Mouse (Mus musculus): ENCODE results near the gene Ccpg1. TPM values are rescaled to one million over a fixed set of nuclear protein-coding genes. Genes with fewer than 3 reads are reported as not detected.

The Ccpg1 gene
- polyA plus RNA-seq, 1 experiment from 2014 or later, result 21.6 TPM

DNA sequence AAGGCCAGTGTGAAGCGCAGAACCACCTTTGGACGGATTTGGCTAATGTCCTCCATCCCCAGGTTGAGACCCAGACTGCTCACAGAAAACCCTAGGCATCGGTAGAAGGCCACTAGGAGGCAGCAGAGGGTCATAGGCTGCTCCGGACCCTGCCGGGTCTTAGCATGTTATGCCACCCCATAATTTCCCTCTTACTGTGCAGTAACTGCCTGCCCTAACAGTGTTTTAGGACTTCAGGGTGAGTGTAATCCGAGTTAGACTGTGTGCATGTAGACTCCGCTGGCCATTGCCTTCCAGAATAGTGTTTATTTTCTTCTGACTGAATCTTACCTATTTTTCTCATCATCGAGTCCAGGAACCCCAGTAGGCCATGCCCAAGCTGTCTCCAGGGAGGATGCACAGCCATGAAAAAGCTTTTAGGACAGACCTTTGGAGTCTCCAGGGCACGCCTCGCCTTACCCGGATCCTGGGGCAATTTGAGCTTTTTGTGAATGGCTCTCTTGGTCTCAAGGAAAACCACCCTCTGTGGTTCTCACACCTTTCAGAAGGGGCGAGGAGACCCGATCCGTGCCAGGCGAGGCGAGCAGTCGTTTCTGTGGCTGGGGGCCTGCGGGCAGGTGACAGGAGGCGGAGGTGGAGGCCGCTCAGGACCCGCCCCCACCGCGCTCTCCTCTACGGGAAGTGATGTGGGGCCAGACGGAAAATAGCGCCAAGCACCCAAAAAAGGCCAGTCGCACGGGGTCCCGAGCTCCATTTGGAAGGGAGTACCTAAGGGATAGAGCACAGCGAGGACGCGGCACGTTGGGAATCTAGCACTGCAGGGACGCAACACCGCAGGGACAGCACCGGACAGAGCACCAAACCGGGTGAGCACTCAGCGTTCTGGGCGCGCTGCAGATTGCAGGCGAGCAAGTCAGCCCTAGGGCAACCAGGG is 59.2 kb downstream of the Ccpg1 start, which contains the start of gene Rab27a:
Gene Rab27a, plus strand, starts transcription at position 709 of the 934 bp plus-strand sequence.
- Histone ChIP-seq H3K4me2 (replicated peaks; ENCODE audit: low read depth, low read length) (peak within 1 kb of the TSS; percentile 89), H3K36me3 (ENCODE audit: control insufficient read depth, insufficient read depth, low read length) (no peaks in the 10 kb centered on the region), H3K9me3 (ENCODE audit: control insufficient read depth, low read depth, low read length) (no peaks in the 10 kb centered on the region), H3K27ac (ENCODE audit: low read length) (peak within 1 kb of the TSS; percentile 44; the same call in 1 of the 2 replicates), H3K27me3 (ENCODE audit: control insufficient read depth, insufficient read depth, low read length) (no peaks in the 10 kb centered on the region), H3K4me1 (ENCODE audit: control insufficient read depth, insufficient read depth, low read length) (peaks cover 18% of the 10 kb centered on the region; the same call in 1 of the 2 replicates), H3K9ac (replicated peaks; ENCODE audit: low read depth, low read length) (peak within 1 kb of the TSS; percentile 36; the same call in 1 of the 2 replicates), H3K4me3 (ENCODE audit: low read depth, low read length) (peak within 1 kb of the TSS; percentile 47)
- ATAC-seq (ENCODE audit: insufficient number of reproducible peaks, insufficient read depth, low FRiP score, low read depth), result peak; percentile 67
- WGBS, result under 1% methylated on average over 41 of the region's 41 CpGs

DNA sequence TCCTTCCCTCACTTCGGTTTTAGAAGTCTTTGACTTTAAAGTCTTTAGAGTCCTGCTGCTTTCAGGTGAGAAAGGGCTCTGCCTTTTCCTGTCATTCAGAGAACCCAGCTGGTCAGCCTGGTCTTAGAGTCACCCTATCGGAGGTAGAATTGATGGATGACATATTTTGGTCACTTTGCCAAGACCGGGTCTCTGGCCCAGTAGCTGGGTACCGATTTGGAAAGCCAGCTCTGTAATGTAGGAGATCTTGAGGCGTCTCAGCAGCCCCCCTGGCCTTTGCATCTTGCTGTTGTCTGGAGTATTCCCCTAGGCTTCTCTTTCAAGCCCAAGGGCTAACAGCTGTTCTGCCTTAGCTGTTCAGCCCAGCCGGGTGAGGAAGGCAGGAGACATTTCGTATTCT is 60.0 kb downstream of the Ccpg1 start:
- H3K4me2 ChIP-seq (replicated peaks; ENCODE audit: low read depth, low read length), result peak overlapping the region; percentile 89
- H3K4me1 ChIP-seq (ENCODE audit: control insufficient read depth, insufficient read depth, low read length), result peaks cover 23% of the 10 kb centered on the region; the same call in 1 of the 2 replicates
- H3K4me3 ChIP-seq (ENCODE audit: low read depth, low read length), result peak overlapping the region; percentile 47
- ATAC-seq (ENCODE audit: insufficient number of reproducible peaks, insufficient read depth, low FRiP score, low read depth), result no peak
- WGBS, result 7% methylated on average over 7 of the region's 7 CpGs
- peak overlapping the region; percentile 36; the same call in 1 of the 2 replicates for H3K9ac ChIP-seq (replicated peaks; ENCODE audit: low read depth, low read length)
- no peak overlapping the region; the same call in 1 of the 2 replicates for H3K27ac ChIP-seq (ENCODE audit: low read length)
- H3K9me3 ChIP-seq (ENCODE audit: control insufficient read depth, low read depth, low read length), result no peaks in the 10 kb centered on the region
- no peaks in the 10 kb centered on the region for H3K27me3 ChIP-seq (ENCODE audit: control insufficient read depth, insufficient read depth, low read length)
- H3K36me3 ChIP-seq (ENCODE audit: control insufficient read depth, insufficient read depth, low read length), result no peaks in the 10 kb centered on the region

DNA sequence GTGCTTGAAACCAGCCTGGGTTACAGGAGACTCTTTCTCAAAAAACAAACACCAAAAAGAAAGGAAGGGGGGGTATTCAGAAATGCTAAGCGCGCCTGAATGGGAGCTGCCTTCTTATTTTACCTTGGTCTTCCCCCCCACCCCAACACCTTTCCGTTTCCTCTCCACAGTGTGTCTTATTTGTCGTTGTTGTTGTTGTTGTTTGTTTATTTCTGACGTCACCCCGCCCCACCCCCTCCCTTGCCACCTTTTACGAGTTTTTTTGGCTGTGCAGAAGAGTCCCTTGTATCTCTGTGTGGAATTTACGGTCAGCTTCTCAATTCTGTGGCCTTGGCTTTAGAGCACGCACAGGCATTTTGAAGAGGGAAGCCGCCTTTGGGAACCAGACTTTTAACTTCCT is 60.5 kb downstream of the Ccpg1 start:
- Histone ChIP-seq H3K27ac (ENCODE audit: low read length) (no peak overlapping the region), H3K9me3 (ENCODE audit: control insufficient read depth, low read depth, low read length) (no peaks in the 10 kb centered on the region), H3K27me3 (ENCODE audit: control insufficient read depth, insufficient read depth, low read length) (no peaks in the 10 kb centered on the region), H3K4me2 (replicated peaks; ENCODE audit: low read depth, low read length) (peak overlapping the region; percentile 89), H3K9ac (replicated peaks; ENCODE audit: low read depth, low read length) (no peak overlapping the region), H3K4me1 (ENCODE audit: control insufficient read depth, insufficient read depth, low read length) (peaks cover 19% of the 10 kb centered on the region; the same call in 1 of the 2 replicates), H3K36me3 (ENCODE audit: control insufficient read depth, insufficient read depth, low read length) (no peaks in the 10 kb centered on the region), H3K4me3 (ENCODE audit: low read depth, low read length) (peak overlapping the region; percentile 47)
- no peak for ATAC-seq (ENCODE audit: insufficient number of reproducible peaks, insufficient read depth, low FRiP score, low read depth)
- 61% methylated on average over 10 of the region's 10 CpGs for WGBS

DNA sequence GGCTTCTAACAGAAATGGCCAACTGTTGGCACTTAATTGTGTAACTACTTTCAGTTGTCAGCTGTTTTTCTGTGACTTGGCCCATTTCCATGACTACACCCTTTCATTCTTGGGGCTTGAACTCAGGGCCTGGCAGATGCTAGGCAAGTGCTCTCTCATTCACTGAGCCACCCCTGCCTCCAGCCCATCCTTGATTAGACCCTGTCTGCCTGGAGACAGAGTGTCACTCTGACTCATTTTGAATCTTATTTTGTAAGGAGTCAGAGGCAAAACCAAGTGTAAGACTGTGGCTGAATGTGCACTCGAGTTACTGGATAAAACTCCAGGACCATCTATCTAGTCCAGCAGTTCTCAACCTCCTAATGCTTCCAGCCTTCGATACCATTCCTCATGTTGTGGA is 62.7 kb downstream of the Ccpg1 start:
- Histone ChIP-seq H3K9ac (replicated peaks; ENCODE audit: low read depth, low read length) (no peak overlapping the region), H3K27ac (ENCODE audit: low read length) (no peak overlapping the region), H3K4me3 (ENCODE audit: low read depth, low read length) (no peak overlapping the region), H3K27me3 (ENCODE audit: control insufficient read depth, insufficient read depth, low read length) (no peaks in the 10 kb centered on the region), H3K9me3 (ENCODE audit: control insufficient read depth, low read depth, low read length) (no peaks in the 10 kb centered on the region), H3K36me3 (ENCODE audit: control insufficient read depth, insufficient read depth, low read length) (no peaks in the 10 kb centered on the region), H3K4me1 (ENCODE audit: control insufficient read depth, insufficient read depth, low read length) (peaks cover 19% of the 10 kb centered on the region; the same call in 1 of the 2 replicates), H3K4me2 (replicated peaks; ENCODE audit: low read depth, low read length) (no peak overlapping the region)
- WGBS, result 85% methylated on average over 2 of the region's 2 CpGs
- no peak for ATAC-seq (ENCODE audit: insufficient number of reproducible peaks, insufficient read depth, low FRiP score, low read depth)

DNA sequence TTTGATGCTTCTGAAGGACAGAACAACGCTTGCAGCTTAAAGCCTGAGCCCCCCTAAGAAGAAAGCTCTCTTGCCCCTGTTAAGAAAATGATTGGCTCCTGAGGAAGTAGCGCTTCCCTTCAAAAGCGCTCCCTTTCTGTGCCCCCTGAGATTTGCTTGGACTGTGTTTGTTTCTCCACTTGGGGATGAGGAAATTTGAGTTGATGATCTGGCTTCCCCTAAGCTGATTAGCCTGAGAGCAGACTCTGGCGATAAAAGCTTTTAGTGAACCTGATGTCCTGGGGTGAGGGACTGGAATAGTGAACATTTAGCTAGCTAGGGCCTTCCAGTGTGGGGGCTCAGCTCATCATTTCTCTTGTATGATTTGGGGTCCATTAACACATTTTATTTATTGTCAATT is 63.7 kb downstream of the Ccpg1 start:
- WGBS, result 30% methylated on average over 4 of the region's 4 CpGs
- ATAC-seq (ENCODE audit: insufficient number of reproducible peaks, insufficient read depth, low FRiP score, low read depth), result no peak
- no peak overlapping the region for H3K9ac ChIP-seq (replicated peaks; ENCODE audit: low read depth, low read length)
- no peaks in the 10 kb centered on the region for H3K9me3 ChIP-seq (ENCODE audit: control insufficient read depth, low read depth, low read length)
- H3K27me3 ChIP-seq (ENCODE audit: control insufficient read depth, insufficient read depth, low read length), result no peaks in the 10 kb centered on the region
- H3K36me3 ChIP-seq (ENCODE audit: control insufficient read depth, insufficient read depth, low read length), result no peaks in the 10 kb centered on the region
- no peak overlapping the region for H3K4me3 ChIP-seq (ENCODE audit: low read depth, low read length)
- H3K27ac ChIP-seq (ENCODE audit: low read length), result no peak overlapping the region
- no peak overlapping the region for H3K4me2 ChIP-seq (replicated peaks; ENCODE audit: low read depth, low read length)
- peaks cover 19% of the 10 kb centered on the region; the same call in 1 of the 2 replicates for H3K4me1 ChIP-seq (ENCODE audit: control insufficient read depth, insufficient read depth, low read length)

DNA sequence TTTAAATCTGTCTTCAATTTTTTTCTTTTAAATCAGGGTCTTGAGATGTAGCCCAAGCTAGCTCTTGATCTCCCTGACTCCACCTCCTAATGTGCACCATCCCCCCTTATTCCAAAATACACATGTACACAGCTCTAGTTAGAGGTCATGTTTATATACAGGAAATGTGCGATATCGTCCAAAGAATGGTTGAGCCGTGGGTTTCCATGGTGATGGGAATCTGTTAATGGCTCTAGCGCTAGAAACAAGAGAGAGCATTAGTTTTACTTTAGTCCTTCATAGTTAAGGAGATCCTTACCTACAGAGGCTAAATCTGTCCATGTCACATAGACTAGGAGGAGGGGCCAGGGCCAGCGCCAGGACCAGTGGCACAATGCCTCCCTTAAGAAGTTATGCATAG is 64.6 kb downstream of the Ccpg1 start:
- no peaks in the 10 kb centered on the region for H3K36me3 ChIP-seq (ENCODE audit: control insufficient read depth, insufficient read depth, low read length)
- no peak overlapping the region for H3K27ac ChIP-seq (ENCODE audit: low read length)
- no peak overlapping the region for H3K4me2 ChIP-seq (replicated peaks; ENCODE audit: low read depth, low read length)
- no peak overlapping the region for H3K9ac ChIP-seq (replicated peaks; ENCODE audit: low read depth, low read length)
- no peaks in the 10 kb centered on the region for H3K27me3 ChIP-seq (ENCODE audit: control insufficient read depth, insufficient read depth, low read length)
- H3K9me3 ChIP-seq (ENCODE audit: control insufficient read depth, low read depth, low read length), result no peaks in the 10 kb centered on the region
- ATAC-seq (ENCODE audit: insufficient number of reproducible peaks, insufficient read depth, low FRiP score, low read depth), result no peak
- WGBS, result 17% methylated on average over 5 of the region's 5 CpGs
- H3K4me1 ChIP-seq (ENCODE audit: control insufficient read depth, insufficient read depth, low read length), result peaks cover 12% of the 10 kb centered on the region; the same call in 1 of the 2 replicates
- no peak overlapping the region for H3K4me3 ChIP-seq (ENCODE audit: low read depth, low read length)

DNA sequence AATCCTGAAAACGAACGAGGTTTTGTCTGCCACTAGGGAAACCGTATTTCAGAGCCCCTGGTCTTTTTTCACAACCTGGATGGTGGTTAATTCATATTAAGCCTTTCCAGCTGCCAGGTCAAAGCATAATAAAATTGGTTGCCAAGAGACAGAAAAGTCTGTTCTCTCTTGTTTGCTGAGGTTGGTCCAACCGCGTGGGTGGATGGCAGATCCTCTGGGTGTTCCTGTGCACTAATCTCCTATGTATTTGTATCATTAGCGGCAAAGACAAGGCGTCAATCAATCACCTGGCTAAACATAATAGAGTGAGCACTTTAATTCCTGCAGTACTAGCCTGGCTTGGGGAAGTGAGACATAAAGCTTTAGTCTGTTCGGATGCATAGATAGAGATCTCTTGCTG is 65.4 kb downstream of the Ccpg1 start:
- 39% methylated on average over 8 of the region's 8 CpGs for WGBS
- H3K9ac ChIP-seq (replicated peaks; ENCODE audit: low read depth, low read length), result no peak overlapping the region
- H3K27me3 ChIP-seq (ENCODE audit: control insufficient read depth, insufficient read depth, low read length), result no peaks in the 10 kb centered on the region
- H3K27ac ChIP-seq (ENCODE audit: low read length), result no peak overlapping the region
- H3K4me2 ChIP-seq (replicated peaks; ENCODE audit: low read depth, low read length), result no peak overlapping the region
- H3K4me1 ChIP-seq (ENCODE audit: control insufficient read depth, insufficient read depth, low read length), result peaks cover 6% of the 10 kb centered on the region; the same call in 1 of the 2 replicates
- H3K36me3 ChIP-seq (ENCODE audit: control insufficient read depth, insufficient read depth, low read length), result no peaks in the 10 kb centered on the region
- ATAC-seq (ENCODE audit: insufficient number of reproducible peaks, insufficient read depth, low FRiP score, low read depth), result no peak
- no peaks in the 10 kb centered on the region for H3K9me3 ChIP-seq (ENCODE audit: control insufficient read depth, low read depth, low read length)
- H3K4me3 ChIP-seq (ENCODE audit: low read depth, low read length), result no peak overlapping the region

DNA sequence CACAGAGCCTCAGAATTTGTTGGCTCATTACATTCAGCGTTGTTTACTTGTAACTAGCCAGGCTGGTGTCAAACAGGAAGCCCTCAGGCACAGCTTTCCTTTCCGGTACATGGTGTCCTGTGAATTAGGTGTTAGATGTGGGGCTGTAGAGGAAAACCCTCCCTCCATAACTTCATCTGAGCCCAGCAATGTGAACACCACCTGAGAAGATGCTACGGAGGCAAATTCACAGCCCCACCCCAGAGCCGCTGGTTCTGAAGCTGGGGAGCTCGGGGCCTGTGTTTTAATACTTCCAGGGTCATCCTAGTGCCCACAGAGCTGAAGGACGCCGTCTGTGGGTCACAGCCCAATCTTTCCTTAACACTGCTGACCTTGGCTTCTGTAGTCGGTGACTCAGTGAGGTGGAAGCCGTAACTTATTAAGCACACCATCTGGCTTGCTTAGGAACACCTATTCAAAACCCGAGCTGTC is 70.2 kb downstream of the Ccpg1 start:
- H3K4me1 ChIP-seq (ENCODE audit: control insufficient read depth, insufficient read depth, low read length), result no peaks in the 10 kb centered on the region; the same call in 1 of the 2 replicates
- H3K4me3 ChIP-seq (ENCODE audit: low read depth, low read length), result no peak overlapping the region
- no peak for ATAC-seq (ENCODE audit: insufficient number of reproducible peaks, insufficient read depth, low FRiP score, low read depth)
- no peaks in the 10 kb centered on the region for H3K27me3 ChIP-seq (ENCODE audit: control insufficient read depth, insufficient read depth, low read length)
- no peak overlapping the region for H3K27ac ChIP-seq (ENCODE audit: low read length)
- H3K4me2 ChIP-seq (replicated peaks; ENCODE audit: low read depth, low read length), result no peak overlapping the region
- H3K9me3 ChIP-seq (ENCODE audit: control insufficient read depth, low read depth, low read length), result no peaks in the 10 kb centered on the region
- WGBS, result 46% methylated on average over 10 of the region's 10 CpGs
- H3K36me3 ChIP-seq (ENCODE audit: control insufficient read depth, insufficient read depth, low read length), result no peaks in the 10 kb centered on the region
- no peak overlapping the region for H3K9ac ChIP-seq (replicated peaks; ENCODE audit: low read depth, low read length)
